10 mouse cellular contexts compared by ENCODE assay signal in the genomic region with DNA sequence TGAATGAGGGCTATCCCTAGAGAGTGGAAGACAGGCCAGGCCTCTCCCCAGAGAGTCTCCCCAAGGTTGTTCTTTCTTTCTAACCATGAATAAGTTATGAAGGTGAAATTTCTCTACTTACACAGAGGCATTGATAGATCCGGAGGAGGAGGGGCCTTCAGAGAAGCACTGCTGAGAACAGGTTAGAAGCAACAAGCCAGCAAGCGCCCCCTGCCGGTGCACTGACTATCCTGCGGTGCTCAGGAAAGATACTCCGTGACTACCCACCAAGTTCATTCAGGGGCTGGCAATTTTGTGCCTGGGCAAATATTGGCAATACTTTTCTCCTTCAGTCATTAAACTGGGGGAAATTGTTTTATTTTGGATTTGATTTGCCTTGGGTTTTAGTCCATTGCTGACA.
DNase-seq lines count a peak whose midpoint lies in the region; ATAC-seq and TF ChIP-seq lines count a peak whose summit lies in the region.
"Had no signal": no experiment of that assay in that cellular context is flagged by ENCODE, and none has a peak within 500 bp of the region (broad histone marks: within the 10 kb centered on the region; RNA-seq: fewer than 3 reads in every experiment).

No protein-coding gene starts in this region.

- no peak overlapping the region for H3K4me3 ChIP-seq in hindbrain, embryonic 14.5 days (replicated peaks; ENCODE audit: low read length)
- H3K4me3 ChIP-seq in hindbrain, embryonic 16.5 days (ENCODE audit: low read length): no peak overlapping the region
- H3K4me3 ChIP-seq in E14TG2a.4 (replicated peaks; ENCODE audit: low read length): no peak overlapping the region
- no peak overlapping the region for H3K4me3 ChIP-seq in bone marrow macrophage, adult 2 months (ENCODE audit: insufficient read depth, low read length)
- H3K4me3 ChIP-seq: embryonic facial prominence, embryonic 15.5 days had no signal

- WGBS in hindbrain, embryonic 14.5 days: 24% methylated on average over 5 of the region's 5 CpGs
- WGBS in hindbrain, embryonic 16.5 days: 32% methylated on average over 5 of the region's 5 CpGs

- no peak overlapping the region for H3K27ac ChIP-seq in hindbrain, embryonic 14.5 days
- no peak overlapping the region for H3K27ac ChIP-seq in hindbrain, embryonic 16.5 days (ENCODE audit: low read depth, low read length)
- no peak overlapping the region for H3K27ac ChIP-seq in bone marrow macrophage, adult 2 months (ENCODE audit: insufficient read depth, low read depth, low read length)
- H3K27ac ChIP-seq: embryonic facial prominence, embryonic 15.5 days; macrophage had no signal

- TF ChIP-seq CTCF in E14TG2a.4 (conservative IDR thresholded peaks at IDR 0.05; ENCODE audit: low read length): peak; percentile 79
- TF ChIP-seq CTCF in bone marrow macrophage, adult 2 months (IDR thresholded peaks at IDR 0.05; ENCODE audit: low read depth, low read length): peak; percentile 87

- H3K36me3 ChIP-seq in hindbrain, embryonic 14.5 days (replicated peaks; ENCODE audit: control insufficient read depth, insufficient read depth): no peaks in the 10 kb centered on the region
- no peaks in the 10 kb centered on the region for H3K36me3 ChIP-seq in hindbrain, embryonic 16.5 days (ENCODE audit: control insufficient read depth, insufficient read depth, low read length)
- no peaks in the 10 kb centered on the region for H3K36me3 ChIP-seq in E14TG2a.4 (ENCODE audit: insufficient read depth, low read length)
- H3K36me3 ChIP-seq: embryonic facial prominence, embryonic 15.5 days had no signal

- no peak overlapping the region for H3K9ac ChIP-seq in hindbrain, embryonic 14.5 days
- no peak overlapping the region for H3K9ac ChIP-seq in hindbrain, embryonic 16.5 days (ENCODE audit: low read depth, low read length)
- H3K9ac ChIP-seq: embryonic facial prominence, embryonic 15.5 days had no signal

- H3K9me3 ChIP-seq in hindbrain, embryonic 14.5 days (ENCODE audit: control insufficient read depth, low read length): no peaks in the 10 kb centered on the region
- no peaks in the 10 kb centered on the region for H3K9me3 ChIP-seq in hindbrain, embryonic 16.5 days (ENCODE audit: control insufficient read depth, low read length)
- H3K9me3 ChIP-seq in E14TG2a.4 (ENCODE audit: low read length): no peaks in the 10 kb centered on the region
- H3K9me3 ChIP-seq: embryonic facial prominence, embryonic 15.5 days had no signal

- H3K4me2 ChIP-seq in hindbrain, embryonic 14.5 days (replicated peaks): no peak overlapping the region
- no peak overlapping the region for H3K4me2 ChIP-seq in hindbrain, embryonic 16.5 days (ENCODE audit: low read length)
- H3K4me2 ChIP-seq: embryonic facial prominence, embryonic 15.5 days had no signal

- no peaks in the 10 kb centered on the region for H3K27me3 ChIP-seq in hindbrain, embryonic 14.5 days (ENCODE audit: control insufficient read depth, insufficient read depth, low read length)
- H3K27me3 ChIP-seq in hindbrain, embryonic 16.5 days (replicated peaks; ENCODE audit: control insufficient read depth, insufficient read depth, low read length): no peaks in the 10 kb centered on the region
- 0 out of 2 replicates have a peak, but pooled peaks cover 4% of the 10 kb centered on the region for H3K27me3 ChIP-seq in E14TG2a.4 (ENCODE audit: insufficient read depth, low read length)
- H3K27me3 ChIP-seq: embryonic facial prominence, embryonic 15.5 days had no signal

- no peak for TF ChIP-seq POLR2A in bone marrow macrophage, adult 2 months (IDR thresholded peaks at IDR 0.05; ENCODE audit: borderline replicate concordance, low read depth, low read length)

- H3K4me1 ChIP-seq in hindbrain, embryonic 14.5 days (replicated peaks; ENCODE audit: control insufficient read depth, insufficient read depth, low read length): no peaks in the 10 kb centered on the region
- peaks cover 8% of the 10 kb centered on the region for H3K4me1 ChIP-seq in hindbrain, embryonic 16.5 days (ENCODE audit: control insufficient read depth, insufficient read depth, low read depth, low read length)
- H3K4me1 ChIP-seq in E14TG2a.4 (replicated peaks; ENCODE audit: low read depth, low read length): peaks cover 7% of the 10 kb centered on the region; the same call in 1 of the 2 replicates
- H3K4me1 ChIP-seq in bone marrow macrophage, adult 2 months (ENCODE audit: control insufficient read depth, insufficient read depth, low read length): no peaks in the 10 kb centered on the region

- no peak for ATAC-seq in hindbrain, embryonic 14.5 days (ENCODE audit: low FRiP score)
- ATAC-seq in hindbrain, embryonic 16.5 days: no peak

- peak; percentile 60 for DNase-seq in hindbrain, embryonic 14.5 days (ENCODE audit: low spot score)
- DNase-seq in forelimb bud, embryonic 11.5 days (ENCODE audit: low read depth, low spot score): peak; percentile 40
- DNase-seq in kidney, postnatal 14 days: peak; percentile 58
- peak; percentile 36 to 54 for DNase-seq in lung, postnatal 4 days
- DNase-seq in thymus, adult 18-20 months: peak; percentile 10 to 21
